Mouse (Mus musculus) limb, embryonic 10.5 days (tissue): ENCODE data around the gene Cacna1c. TPM values are rescaled to one million over a fixed set of nuclear protein-coding genes. Genes with fewer than 3 reads are reported as not detected.
A peak's percentile ranks its signal among the peaks of the same experiment; 100 is the strongest.

Source experiments
- DNase-seq: peaks from one replicate; pipeline ENCODE4 v3.0.0-alpha.2; 2017; ENCODE audit warnings: low spot score
- H3K27ac ChIP-seq: fragments of 300-500 bp; sonication (generic); 2 replicates; pipeline ENCODE4 v1.5.1; 2016; ENCODE audit warnings: mild to moderate bottlenecking
- H3K27me3 ChIP-seq: fragments of 300-500 bp; sonication (generic); 2 replicates; pipeline ENCODE4 v1.6.1; 2016; ENCODE audit warnings: low read depth, mild to moderate bottlenecking; ENCODE audit not compliant: poor library complexity, severe bottlenecking
- H3K36me3 ChIP-seq: fragments of 300-500 bp; sonication (generic); 2 replicates; pipeline ENCODE4 v1.6.1; 2016; ENCODE audit warnings: mild to moderate bottlenecking, moderate library complexity
- H3K4me1 ChIP-seq: fragments of 300-500 bp; sonication (generic); 2 replicates; pipeline ENCODE4 v1.6.1; 2016
- H3K4me3 ChIP-seq: fragments of 300-500 bp; sonication (generic); 2 replicates; pipeline ENCODE4 v1.5.1; 2016; ENCODE audit warnings: mild to moderate bottlenecking, moderate library complexity
- H3K9me3 ChIP-seq: fragments of 300-500 bp; sonication (generic); replicated peaks from 2 replicates; pipeline ENCODE4 v1.6.1; 2016; ENCODE audit warnings: mild to moderate bottlenecking
- WGBS: fragments of 180-500 bp; shearing (Covaris S2); methylation state at CpG from one replicate; pipeline ENCODE4 v1.1.7; 2016; 5-methylcytosine and 5-hydroxymethylcytosine counted together
- polyA plus RNA-seq: library from polyadenylated mRNA; unstranded; fragments of >200 nt; fragmentation: Nextera tagmentation; extraction: Ambion mirVana; gene quantifications from 2 replicates; pipeline ENCODE4 v1.2.1, GENCODE M21; 2016

Cacna1c gene
- polyA plus RNA-seq, 1 experiment from 2014 or later = 10.2 TPM

DNA sequence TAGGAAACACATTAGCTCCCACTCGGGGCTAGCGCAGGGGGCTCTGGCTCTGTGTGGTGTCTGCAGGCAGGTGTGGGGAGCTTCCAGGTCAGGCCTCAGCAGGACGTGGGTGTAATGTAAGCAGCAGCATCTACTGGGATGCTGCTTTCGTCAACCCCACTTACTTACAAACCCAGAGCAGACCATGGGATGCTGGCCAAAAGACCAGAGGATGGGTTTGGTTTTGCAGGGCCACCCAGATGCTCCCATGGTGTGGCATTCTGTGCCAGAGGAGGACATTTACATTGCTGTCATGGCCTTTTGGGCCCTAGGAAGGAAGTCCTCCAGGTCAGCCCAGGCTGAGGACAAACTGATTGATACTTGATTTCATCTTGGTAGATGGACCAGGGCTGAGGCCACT is 521.4 kb downstream of the Cacna1c start:
- Histone ChIP-seq H3K36me3 (peaks cover 12% of the 10 kb centered on the region; the same call in 1 of the 2 replicates), H3K27ac (no peak overlapping the region), H3K9me3 (no peaks in the 10 kb centered on the region), H3K4me3 (no peak overlapping the region), H3K4me1 (no peaks in the 10 kb centered on the region), H3K27me3 (no peaks in the 10 kb centered on the region)
- no peak for DNase-seq
- whole genome bisulfite sequencing = 84% methylated on average over 4 of the region's 4 CpGs

- H3K27me3 ChIP-seq = no peaks in the 10 kb centered on the region
- H3K27ac ChIP-seq = no peak overlapping the region
- H3K9me3 ChIP-seq = no peaks in the 10 kb centered on the region
- peaks cover 12% of the 10 kb centered on the region; the same call in 1 of the 2 replicates for H3K36me3 ChIP-seq
- no peaks in the 10 kb centered on the region for H3K4me1 ChIP-seq
- WGBS = 87% methylated on average over 12 of the region's 12 CpGs
- no peak for DNase-seq
- no peak overlapping the region for H3K4me3 ChIP-seq
These were observed 522.1 kb downstream of the Cacna1c start for GRCm38 (mm10) chr6:118673974-118674695.

DNA sequence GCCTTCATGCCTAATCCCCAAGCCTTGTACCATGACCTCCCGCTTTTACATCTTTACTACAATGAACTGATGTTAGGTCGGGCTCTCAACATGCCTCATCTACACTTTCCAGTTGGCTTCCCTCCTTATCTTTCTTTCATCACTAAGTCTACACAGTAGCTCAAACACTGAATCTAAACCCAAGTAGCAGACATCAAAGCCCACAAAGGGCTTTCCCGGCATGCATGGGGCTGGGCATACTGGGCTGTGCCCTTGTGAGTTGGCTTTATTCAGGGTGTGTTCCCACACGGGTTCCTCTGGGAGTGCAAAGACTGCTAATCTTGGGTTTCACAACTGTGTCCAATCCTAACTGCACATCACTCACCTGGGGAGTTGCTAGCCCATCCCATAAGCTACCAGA is 542.9 kb downstream of the Cacna1c start:
- H3K4me3 ChIP-seq = no peak overlapping the region

GRCm38 (mm10) chr6:118649121-118649783 is 547.0 kb downstream of the Cacna1c start:
- Histone ChIP-seq H3K27ac (no peak overlapping the region), H3K27me3 (no peaks in the 10 kb centered on the region), H3K4me3 (no peak overlapping the region), H3K4me1 (no peaks in the 10 kb centered on the region), H3K9me3 (no peaks in the 10 kb centered on the region), H3K36me3 (peaks cover 25% of the 10 kb centered on the region)
- no peak for DNase-seq
- WGBS = 91% methylated on average over 6 of the region's 6 CpGs

More for the DNA sequence above, 542.9 kb downstream of the Cacna1c start:
- Histone ChIP-seq H3K4me1 (no peaks in the 10 kb centered on the region), H3K27me3 (no peaks in the 10 kb centered on the region), H3K36me3 (peaks cover 39% of the 10 kb centered on the region), H3K27ac (no peak overlapping the region), H3K9me3 (no peaks in the 10 kb centered on the region)
- DNase-seq = no peak
- 89% methylated on average over 4 of the region's 4 CpGs for WGBS

DNA sequence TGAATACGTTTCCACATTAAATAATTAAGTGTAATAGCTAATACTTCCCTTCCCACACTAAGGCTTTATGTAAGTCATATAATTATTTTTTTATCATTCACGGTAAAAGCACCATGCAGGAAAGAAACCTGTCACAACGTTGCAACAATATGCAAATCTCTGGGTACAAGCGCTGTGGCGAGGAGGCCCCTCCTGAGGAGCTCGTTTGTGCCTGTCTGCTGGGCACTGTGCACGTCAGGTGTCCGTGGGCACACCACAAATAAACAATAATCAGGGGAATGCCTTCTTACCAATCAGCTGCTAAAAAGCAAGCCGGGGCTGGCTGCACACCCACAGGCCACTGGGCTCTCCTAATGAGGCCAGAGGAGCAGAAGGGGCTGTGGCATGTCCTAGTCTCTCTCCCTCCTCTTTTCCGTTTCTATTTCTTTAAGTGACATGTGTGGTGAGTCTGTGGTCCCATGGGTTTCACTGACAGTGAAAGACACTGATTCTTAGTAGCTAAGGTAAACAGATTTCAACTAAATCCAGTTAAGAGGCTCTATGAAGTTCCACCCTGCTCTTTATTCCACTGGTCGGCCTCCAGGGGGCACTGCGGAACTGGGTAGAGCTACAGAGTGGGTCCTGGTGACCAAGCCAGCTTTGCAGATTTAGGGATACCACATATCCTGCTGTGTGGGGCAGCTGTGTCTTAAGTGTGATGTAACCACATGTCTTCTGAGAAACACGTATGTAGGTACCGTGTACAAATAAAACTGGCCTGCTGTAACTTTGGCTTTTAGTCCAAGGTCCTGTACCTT is 549.8 kb downstream of the Cacna1c start:
- Histone ChIP-seq H3K9me3 (no peaks in the 10 kb centered on the region), H3K4me1 (no peaks in the 10 kb centered on the region), H3K36me3 (peaks cover 5% of the 10 kb centered on the region), H3K4me3 (no peak overlapping the region), H3K27ac (no peak overlapping the region), H3K27me3 (no peaks in the 10 kb centered on the region)
- 62% methylated on average over 14 of the region's 14 CpGs for WGBS
- peak; percentile 88 for DNase-seq

GRCm38 (mm10) chr6:118644866-118645265 is 551.4 kb downstream of the Cacna1c start:
- H3K27ac ChIP-seq = no peak overlapping the region
- no peaks in the 10 kb centered on the region for H3K27me3 ChIP-seq
- no peaks in the 10 kb centered on the region for H3K36me3 ChIP-seq
- no peak for DNase-seq
- WGBS = 92% methylated on average over 12 of the region's 12 CpGs
- H3K4me1 ChIP-seq = no peaks in the 10 kb centered on the region
- no peaks in the 10 kb centered on the region for H3K9me3 ChIP-seq
- no peak overlapping the region for H3K4me3 ChIP-seq

- Histone ChIP-seq H3K36me3 (peaks cover under 1% of the 10 kb centered on the region; the same call in 1 of the 2 replicates), H3K4me3 (no peak overlapping the region), H3K27me3 (no peaks in the 10 kb centered on the region), H3K27ac (no peak overlapping the region), H3K4me1 (peaks cover 2% of the 10 kb centered on the region; the same call in 1 of the 2 replicates), H3K9me3 (no peaks in the 10 kb centered on the region)
- DNase-seq = no peak
- WGBS = 89% methylated on average over 2 of the region's 2 CpGs
These were observed 552.7 kb downstream of the Cacna1c start for GRCm38 (mm10) chr6:118643541-118643940.

DNA sequence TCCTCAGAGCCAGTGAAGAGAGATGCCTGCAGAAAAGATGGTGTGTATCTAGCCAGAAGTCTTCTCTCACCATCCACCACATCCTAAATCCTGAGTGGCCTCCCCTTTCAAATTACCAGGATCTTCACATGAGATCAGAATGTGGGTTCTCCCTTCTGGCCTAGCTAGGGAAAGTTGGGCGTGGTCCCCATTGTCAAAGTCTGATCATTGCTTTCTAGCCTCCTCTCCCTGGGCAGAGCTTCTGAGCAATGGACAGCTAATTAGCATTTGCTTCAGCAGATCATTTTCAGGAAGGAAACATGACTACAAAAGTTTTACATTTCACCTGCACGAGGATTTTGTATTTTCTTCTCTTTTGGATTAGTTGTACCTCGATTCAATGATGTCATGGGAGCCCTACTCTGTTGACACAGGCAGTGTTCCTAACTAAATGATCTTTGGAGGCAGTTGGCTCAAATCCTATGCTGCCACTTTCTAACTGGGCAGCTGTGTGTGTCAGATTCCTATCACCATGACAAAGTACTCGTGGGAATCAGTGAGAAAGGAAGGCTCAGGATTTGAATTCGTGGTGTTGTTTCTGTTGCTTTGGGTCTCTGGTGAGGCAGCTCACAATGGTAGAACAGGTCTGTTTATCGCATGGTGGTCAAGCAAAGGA is 554.4 kb downstream of the Cacna1c start:
- Histone ChIP-seq H3K27ac (no peak overlapping the region), H3K4me3 (no peak overlapping the region), H3K9me3 (no peaks in the 10 kb centered on the region; the same call in 1 of the 2 replicates), H3K27me3 (no peaks in the 10 kb centered on the region), H3K36me3 (peaks cover 18% of the 10 kb centered on the region), H3K4me1 (peaks cover 2% of the 10 kb centered on the region; the same call in 1 of the 2 replicates)
- WGBS = 87% methylated on average over 6 of the region's 6 CpGs
- DNase-seq = no peak

GRCm38 (mm10) chr6:118639816-118640215 is 556.4 kb downstream of the Cacna1c start:
- 33% methylated on average over 2 of the region's 2 CpGs for WGBS
- no peak overlapping the region for H3K4me3 ChIP-seq
- peaks cover 24% of the 10 kb centered on the region for H3K36me3 ChIP-seq
- H3K9me3 ChIP-seq = no peaks in the 10 kb centered on the region; the same call in 1 of the 2 replicates
- DNase-seq = no peak
- peak overlapping the region; percentile 39; the same call in 1 of the 2 replicates for H3K27ac ChIP-seq
- H3K4me1 ChIP-seq = peaks cover 2% of the 10 kb centered on the region; the same call in 1 of the 2 replicates
- no peaks in the 10 kb centered on the region for H3K27me3 ChIP-seq

DNA sequence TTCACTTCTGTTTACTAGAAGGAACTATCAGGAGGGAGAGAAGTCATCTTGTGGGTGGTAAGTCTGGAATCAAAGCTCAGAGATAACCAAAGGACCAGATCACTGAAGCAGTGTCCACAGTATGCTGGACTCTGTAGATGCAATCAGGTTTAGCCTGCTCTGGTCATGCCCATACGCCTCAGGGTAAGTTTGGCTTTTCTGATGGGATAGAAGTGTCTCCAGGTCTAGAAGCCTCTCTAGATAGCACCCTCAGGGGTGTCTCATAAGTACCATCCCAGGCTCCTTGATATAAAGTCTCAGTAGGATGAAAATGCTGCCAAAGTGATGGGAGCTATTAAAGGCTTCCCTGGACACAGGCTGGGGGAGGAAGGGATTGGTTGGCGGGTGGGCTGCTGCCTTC is 557.3 kb downstream of the Cacna1c start:
- Histone ChIP-seq H3K27ac (no peak overlapping the region; the same call in 1 of the 2 replicates), H3K27me3 (no peaks in the 10 kb centered on the region), H3K36me3 (peaks cover 24% of the 10 kb centered on the region), H3K9me3 (no peaks in the 10 kb centered on the region; the same call in 1 of the 2 replicates), H3K4me3 (no peak overlapping the region), H3K4me1 (peaks cover 2% of the 10 kb centered on the region; the same call in 1 of the 2 replicates)
- WGBS = 90% methylated on average over 2 of the region's 2 CpGs
- DNase-seq = no peak

GRCm38 (mm10) chr6:118632491-118632890 is 563.7 kb downstream of the Cacna1c start:
- 86% methylated on average over 2 of the region's 2 CpGs for WGBS
- peaks cover 20% of the 10 kb centered on the region for H3K36me3 ChIP-seq
- H3K27ac ChIP-seq = no peak overlapping the region
- no peaks in the 10 kb centered on the region; the same call in 1 of the 2 replicates for H3K9me3 ChIP-seq
- DNase-seq = no peak
- H3K4me3 ChIP-seq = no peak overlapping the region
- H3K4me1 ChIP-seq = no peaks in the 10 kb centered on the region
- H3K27me3 ChIP-seq = no peaks in the 10 kb centered on the region

GRCm38 (mm10) chr6:118630006-118630405 is 566.2 kb downstream of the Cacna1c start:
- WGBS = 89% methylated on average over 4 of the region's 4 CpGs
- no peak overlapping the region for H3K27ac ChIP-seq

More at GRCm38 (mm10) chr6:118630006-118630405, 566.2 kb downstream of the Cacna1c start:
- no peaks in the 10 kb centered on the region for H3K9me3 ChIP-seq
- DNase-seq = no peak
- no peak overlapping the region for H3K4me3 ChIP-seq
- 0 out of 2 replicates have a peak, but pooled peaks cover 7% of the 10 kb centered on the region for H3K36me3 ChIP-seq
- no peaks in the 10 kb centered on the region for H3K4me1 ChIP-seq
- no peaks in the 10 kb centered on the region for H3K27me3 ChIP-seq
